8 mouse cellular contexts compared by ENCODE assay signal in genomic region chr4:154907833-154908232, GRCm38 (mm10). TPM values are rescaled to one million over a fixed set of nuclear protein-coding genes. Genes with fewer than 3 reads are reported as not detected.
DNase-seq lines count a peak whose midpoint lies in the region; ATAC-seq and TF ChIP-seq lines count a peak whose summit lies in the region.

No protein-coding gene starts in this region.

- DNase-seq in G1E (ENCODE audit: low spot score), result peak; percentile 51
- peak; percentile 74 for DNase-seq in c-Kit-positive CD71-negative TER-119-negative erythroid progenitor cells, embryonic 14.5 days (ENCODE audit: low read depth)
- peak; percentile 64 to 69 for DNase-seq in heart, postnatal 36 days
- peak; percentile 74 for DNase-seq in layer of hippocampus, adult 11-12 months (ENCODE audit: low spot score)
- peak; percentile 72 for DNase-seq in thymus, postnatal 0 days (ENCODE audit: low spot score)

- H3K4me1 ChIP-seq in G1E (ENCODE audit: insufficient read depth, low read depth, low read length), result peaks cover 53% of the 10 kb centered on the region
- H3K4me1 ChIP-seq in liver, embryonic 16.5 days (ENCODE audit: control insufficient read depth, low read depth, low read length), result peaks cover 52% of the 10 kb centered on the region
- H3K4me1 ChIP-seq in neural tube, embryonic 13.5 days (replicated peaks), result peaks cover 12% of the 10 kb centered on the region; the same call in 1 of the 2 replicates

- WGBS in liver, embryonic 16.5 days (ENCODE audit: insufficient replicate concordance), result 37% methylated on average over 17 of the region's 17 CpGs
- WGBS in neural tube, embryonic 13.5 days, result 52% methylated on average over 17 of the region's 17 CpGs

- H3K9me3 ChIP-seq in G1E (replicated peaks), result no peaks in the 10 kb centered on the region
- no peaks in the 10 kb centered on the region for H3K9me3 ChIP-seq in liver, embryonic 16.5 days (replicated peaks; ENCODE audit: control insufficient read depth, low read length)
- H3K9me3 ChIP-seq in neural tube, embryonic 13.5 days, result no peaks in the 10 kb centered on the region

- H3K9ac ChIP-seq in liver, embryonic 16.5 days (ENCODE audit: low read depth, low read length), result peak overlapping the region; percentile 44
- H3K9ac ChIP-seq in neural tube, embryonic 13.5 days, result no peak overlapping the region

- H3K27ac ChIP-seq in liver, embryonic 16.5 days (ENCODE audit: low read length), result peak overlapping the region; percentile 70
- no peak overlapping the region for H3K27ac ChIP-seq in neural tube, embryonic 13.5 days (replicated peaks)

- H3K4me2 ChIP-seq in liver, embryonic 16.5 days (ENCODE audit: low read depth, low read length), result peak overlapping the region; percentile 38
- no peak overlapping the region for H3K4me2 ChIP-seq in neural tube, embryonic 13.5 days

- intact Hi-C loops in heart, postnatal 36 days (cut with DNase I), result loop anchor here (1.0 kb wide), 1 partner anchor 30 kb away; no protein-coding TSS in a partner anchor

- peak overlapping the region; percentile 40; the same call in 1 of the 2 replicates for H3K4me3 ChIP-seq in G1E (ENCODE audit: low read depth, low read length)
- H3K4me3 ChIP-seq in liver, embryonic 16.5 days (ENCODE audit: low read depth, low read length), result no peak overlapping the region
- H3K4me3 ChIP-seq in neural tube, embryonic 13.5 days, result no peak overlapping the region

- no peak for TF ChIP-seq CTCF in G1E (IDR thresholded peaks at IDR 0.05; ENCODE audit: low read depth, low read length)

- H3K36me3 ChIP-seq in G1E (replicated peaks), result peaks cover 2% of the 10 kb centered on the region
- H3K36me3 ChIP-seq in liver, embryonic 16.5 days (ENCODE audit: control insufficient read depth, insufficient read depth), result no peaks in the 10 kb centered on the region
- no peaks in the 10 kb centered on the region for H3K36me3 ChIP-seq in neural tube, embryonic 13.5 days

- peak; percentile 43; the same call in 1 of the 2 replicates for ATAC-seq in G1E (ENCODE audit: extremely low read depth, insufficient number of reproducible peaks, low FRiP score, poor library complexity, severe bottlenecking)
- ATAC-seq in erythroid progenitor cell, adult 5-6 weeks (replicated peaks; ENCODE audit: low FRiP score, poor library complexity, severe bottlenecking), result peak; percentile 64
- peak; percentile 17; the same call in 1 of the 2 replicates for ATAC-seq in liver, embryonic 16.5 days (ENCODE audit: low read depth)
- peak; percentile 70 for ATAC-seq in neural tube, embryonic 13.5 days (ENCODE audit: low read depth)

- H3K27me3 ChIP-seq in G1E (ENCODE audit: insufficient read depth, low read length), result no peaks in the 10 kb centered on the region
- no peaks in the 10 kb centered on the region for H3K27me3 ChIP-seq in liver, embryonic 16.5 days (ENCODE audit: control insufficient read depth, insufficient read depth, low read depth, low read length)
- peaks cover 3% of the 10 kb centered on the region; the same call in 1 of the 2 replicates for H3K27me3 ChIP-seq in neural tube, embryonic 13.5 days

RNA-seq across cellular contexts. Expression of gene Fam213b, which starts 8.9 kb away (rescaled TPM):
- total RNA-seq in G1E (2014; fragmentation: Nextera tagmentation), result not detected in 2 replicates
- total RNA-seq in G1E (2017), result not detected in 2 replicates
- not detected in 2 replicates for polyA plus RNA-seq in G1E (2012)
- total RNA-seq in erythroid progenitor cell, adult 5-6 weeks (2015; ENCODE audit: low replicate concordance), result 2.5 and 13.7 TPM in 2 replicates
- 6.1 and 13.0 TPM in 2 replicates for total RNA-seq in erythroid progenitor cell, adult 5-6 weeks (2017; ENCODE audit: low replicate concordance)
- 10 to 100 TPM; 80.9 to 83.5 TPM for total RNA-seq in heart, postnatal 36 days (2021)
- 7.4 and 8.5 TPM in 2 replicates for polyA plus RNA-seq in liver, embryonic 16.5 days (2015; fragmentation: Nextera tagmentation; extraction: Ambion mirVana)
- polyA plus RNA-seq in neural tube, embryonic 13.5 days (2015; fragmentation: Nextera tagmentation; extraction: Ambion mirVana), result 38.7 and 44.0 TPM in 2 replicates
- 229 and 245 TPM in 2 replicates for polyA plus RNA-seq in thymus, postnatal 0 days (2015; fragmentation: Nextera tagmentation; extraction: Ambion mirVana)

RNA-seq across cellular contexts. Expression of gene Tnfrsf14, which starts 20.5 kb away (rescaled TPM):
- total RNA-seq in G1E (2014; fragmentation: Nextera tagmentation) (45.1 and 131 TPM in 2 replicates), G1E (2017) (23.9 and 27.7 TPM in 2 replicates)
- polyA plus RNA-seq in G1E (2012), result 3.5 and 7.2 TPM in 2 replicates
- 845 and 899 TPM in 2 replicates for total RNA-seq in erythroid progenitor cell, adult 5-6 weeks (2015; ENCODE audit: low replicate concordance)
- 775 and 1,097 TPM in 2 replicates for total RNA-seq in erythroid progenitor cell, adult 5-6 weeks (2017; ENCODE audit: low replicate concordance)
- total RNA-seq in heart, postnatal 36 days (2021), result 1 to 10 TPM; 5.1 to 6.0 TPM
- polyA plus RNA-seq in liver, embryonic 16.5 days (2015; fragmentation: Nextera tagmentation; extraction: Ambion mirVana), result 54.3 and 59.8 TPM in 2 replicates
- 0.54 TPM in 1 of 2 replicates, not detected in the other for polyA plus RNA-seq in neural tube, embryonic 13.5 days (2015; fragmentation: Nextera tagmentation; extraction: Ambion mirVana)
- polyA plus RNA-seq in thymus, postnatal 0 days (2015; fragmentation: Nextera tagmentation; extraction: Ambion mirVana), result 5.3 and 6.4 TPM in 2 replicates

RNA-seq across cellular contexts. Expression of gene Mmel1, which starts 38.4 kb away (rescaled TPM):
- not detected in 2 replicates for total RNA-seq in G1E (2014; fragmentation: Nextera tagmentation)
- total RNA-seq in G1E (2017), result 0.22 TPM in 1 of 2 replicates, not detected in the other
- 0.03 and 0.06 TPM in 2 replicates for polyA plus RNA-seq in G1E (2012)
- 5.9 and 10.1 TPM in 2 replicates for total RNA-seq in erythroid progenitor cell, adult 5-6 weeks (2015; ENCODE audit: low replicate concordance)
- 6.4 and 14.4 TPM in 2 replicates for total RNA-seq in erythroid progenitor cell, adult 5-6 weeks (2017; ENCODE audit: low replicate concordance)
- under 1 TPM; 0.22 to 0.33 TPM for total RNA-seq in heart, postnatal 36 days (2021)
- polyA plus RNA-seq in liver, embryonic 16.5 days (2015; fragmentation: Nextera tagmentation; extraction: Ambion mirVana), result 2.4 and 2.7 TPM in 2 replicates
- polyA plus RNA-seq in neural tube, embryonic 13.5 days (2015; fragmentation: Nextera tagmentation; extraction: Ambion mirVana), result 0.17 and 0.22 TPM in 2 replicates
- polyA plus RNA-seq in thymus, postnatal 0 days (2015; fragmentation: Nextera tagmentation; extraction: Ambion mirVana), result 0.22 and 0.26 TPM in 2 replicates

RNA-seq across cellular contexts. Expression of gene Hes5, which starts 52.9 kb away (rescaled TPM):
- total RNA-seq in G1E (2014; fragmentation: Nextera tagmentation) (not detected in 2 replicates), G1E (2017) (not detected in 2 replicates)
- not detected in 2 replicates for polyA plus RNA-seq in G1E (2012)
- total RNA-seq in erythroid progenitor cell, adult 5-6 weeks (2015; ENCODE audit: low replicate concordance), result not detected in 2 replicates
- total RNA-seq in erythroid progenitor cell, adult 5-6 weeks (2017; ENCODE audit: low replicate concordance), result not detected in 2 replicates
- total RNA-seq in heart, postnatal 36 days (2021), result not detected
- 0.11 and 0.13 TPM in 2 replicates for polyA plus RNA-seq in liver, embryonic 16.5 days (2015; fragmentation: Nextera tagmentation; extraction: Ambion mirVana)
- 119 and 125 TPM in 2 replicates for polyA plus RNA-seq in neural tube, embryonic 13.5 days (2015; fragmentation: Nextera tagmentation; extraction: Ambion mirVana)
- polyA plus RNA-seq in thymus, postnatal 0 days (2015; fragmentation: Nextera tagmentation; extraction: Ambion mirVana), result 3.3 and 3.6 TPM in 2 replicates

RNA-seq across cellular contexts. Expression of gene Pank4, which starts 56.1 kb away (rescaled TPM):
- total RNA-seq in G1E (2014; fragmentation: Nextera tagmentation) (33.4 and 39.3 TPM in 2 replicates), G1E (2017) (41.6 and 45.2 TPM in 2 replicates)
- 30.0 and 34.2 TPM in 2 replicates for polyA plus RNA-seq in G1E (2012)
- total RNA-seq in erythroid progenitor cell, adult 5-6 weeks (2015; ENCODE audit: low replicate concordance), result 61.3 and 78.0 TPM in 2 replicates
- 40.0 and 50.1 TPM in 2 replicates for total RNA-seq in erythroid progenitor cell, adult 5-6 weeks (2017; ENCODE audit: low replicate concordance)
- total RNA-seq in heart, postnatal 36 days (2021), result 10 to 100 TPM; 40.9 to 42.8 TPM
- polyA plus RNA-seq in liver, embryonic 16.5 days (2015; fragmentation: Nextera tagmentation; extraction: Ambion mirVana), result 20.7 and 23.3 TPM in 2 replicates
- polyA plus RNA-seq in neural tube, embryonic 13.5 days (2015; fragmentation: Nextera tagmentation; extraction: Ambion mirVana), result 36.6 and 36.8 TPM in 2 replicates
- polyA plus RNA-seq in thymus, postnatal 0 days (2015; fragmentation: Nextera tagmentation; extraction: Ambion mirVana), result 41.5 and 42.9 TPM in 2 replicates

Comparison
In these comparisons a context has a peak if more than half of its experiments do, and no peak if none do; other contexts are left out.
1. ATAC-seq: peak in every context shown above with its lines; median percentile 70 in neural tube, embryonic 13.5 days; 64 in erythroid progenitor cell, adult 5-6 weeks; 43 in G1E; 17 in liver, embryonic 16.5 days.